Mouse (Mus musculus): ENCODE measurements around the gene Zfhx3. TPM values are rescaled to one million over a fixed set of nuclear protein-coding genes. Genes with fewer than 3 reads are reported as not detected.

Zfhx3 gene
- polyA plus RNA-seq, 1 experiment from 2014 or later = 4.3 TPM

DNA sequence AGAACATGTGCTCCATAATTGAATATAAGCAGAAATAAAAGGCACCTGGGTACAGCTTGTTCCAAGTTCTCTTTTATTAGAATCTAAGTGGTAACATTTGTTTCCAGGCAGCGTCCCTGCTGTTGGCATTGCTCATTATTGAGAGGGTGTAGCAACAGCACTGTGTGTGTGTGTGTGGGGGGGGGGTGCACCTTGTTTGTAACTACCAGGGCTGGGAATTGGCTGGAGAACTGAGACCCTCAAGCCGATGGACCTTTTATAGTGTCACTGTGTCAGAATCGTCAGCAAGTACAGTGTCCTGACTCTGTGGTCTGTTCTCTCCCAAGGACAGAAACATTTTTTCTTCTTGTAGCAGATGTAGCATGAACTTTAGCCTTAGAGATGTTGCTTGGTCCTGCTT is 77.2 kb downstream of the Zfhx3 start:
- in situ Hi-C loops (cut with MboI; ENCODE audit: low pct_unique_long_range_greater_than_20kb) = no loop called here
- ChIA-PET CTCF (no interaction called here), POLR2A (no interaction called here)
- ATAC-seq = no peak
- DNase-seq (ENCODE audit: low read depth, low spot score) = no peak
- TF ChIP-seq CTCF (IDR thresholded peaks at IDR 0.05) = no peak
- peaks cover 21% of the 10 kb centered on the region for H3K27me3 ChIP-seq

DNA sequence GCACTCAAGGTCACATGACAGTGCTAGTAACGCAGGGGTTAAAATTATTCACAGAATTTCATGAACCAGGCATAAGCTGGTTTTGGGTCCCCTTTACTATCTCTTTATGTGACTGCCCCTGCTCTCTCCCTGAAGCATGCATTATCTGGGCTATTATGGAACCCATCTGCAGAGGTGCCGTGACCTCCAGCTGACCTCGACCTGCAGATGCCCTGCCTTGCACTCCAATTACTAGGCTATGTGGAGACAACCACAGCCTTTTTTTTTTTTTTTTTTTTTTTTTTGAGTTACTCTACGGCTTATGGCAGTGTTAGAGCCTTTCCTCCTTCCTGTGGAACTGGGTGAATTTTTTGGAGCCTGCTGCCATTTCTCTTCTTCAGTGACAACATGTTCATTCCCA is 80.0 kb downstream of the Zfhx3 start:
- POLR2A ChIA-PET = no interaction called here
- TF ChIP-seq CTCF (IDR thresholded peaks at IDR 0.05) = no peak
- DNase-seq (ENCODE audit: low read depth, low spot score) (no peak), ATAC-seq (no peak)
- in situ Hi-C loops (cut with MboI; ENCODE audit: low pct_unique_long_range_greater_than_20kb) = no loop called here
- CTCF ChIA-PET = no interaction called here
- peaks cover 15% of the 10 kb centered on the region for H3K27me3 ChIP-seq

DNA sequence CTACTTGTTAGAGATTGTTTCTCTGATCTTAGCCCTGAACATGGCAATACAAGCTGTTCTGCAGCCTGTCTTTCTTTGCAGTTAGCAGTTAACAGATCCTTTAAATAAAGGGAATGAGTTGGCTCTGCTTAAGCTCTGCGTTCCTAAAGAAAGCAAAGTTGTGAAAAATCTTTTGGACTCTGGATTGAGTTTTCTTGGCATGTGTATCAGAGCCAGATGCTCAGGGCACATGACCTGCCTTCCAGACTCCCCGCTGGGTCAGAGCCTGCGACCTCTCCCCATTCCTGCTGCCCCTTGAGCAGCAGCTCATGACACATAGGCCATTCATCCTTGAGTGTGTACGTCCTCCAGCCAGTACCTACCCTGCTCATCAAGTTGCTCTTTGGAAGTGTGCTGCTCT is 81.9 kb downstream of the Zfhx3 start:
- CTCF ChIA-PET = no interaction called here
- TF ChIP-seq CTCF (IDR thresholded peaks at IDR 0.05) = no peak

DNA sequence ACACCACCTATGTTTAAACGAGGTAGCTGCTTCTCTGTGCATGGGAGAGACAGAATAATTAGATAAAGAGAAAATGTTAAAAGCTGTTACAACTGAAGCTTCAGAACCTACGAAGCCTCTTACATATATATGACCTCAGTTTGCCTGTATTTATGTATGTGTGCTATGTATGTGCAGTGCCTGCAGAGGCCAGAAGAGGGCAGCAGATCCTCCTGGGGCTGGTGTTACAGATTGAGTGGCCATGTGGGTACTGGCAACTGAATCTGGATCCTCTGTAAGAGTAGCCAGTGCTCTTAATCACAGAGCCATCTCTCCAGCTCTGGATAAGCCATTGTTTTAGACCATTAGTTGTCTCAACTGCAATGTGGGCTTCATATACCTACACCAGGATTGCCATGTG is 82.8 kb downstream of the Zfhx3 start:
- in situ Hi-C loops (cut with MboI; ENCODE audit: low pct_unique_long_range_greater_than_20kb) = no loop called here
- peaks cover 18% of the 10 kb centered on the region for H3K27me3 ChIP-seq
- peak; percentile 53 for TF ChIP-seq CTCF (IDR thresholded peaks at IDR 0.05)
- DNase-seq (ENCODE audit: low read depth, low spot score) (no peak), ATAC-seq (no peak)
- ChIA-PET POLR2A (no interaction called here), CTCF (no interaction called here)

More for the DNA sequence above, 81.9 kb downstream of the Zfhx3 start:
- in situ Hi-C loops (cut with MboI; ENCODE audit: low pct_unique_long_range_greater_than_20kb) = no loop called here
- ATAC-seq = no peak
- H3K27me3 ChIP-seq = peaks cover 13% of the 10 kb centered on the region
- POLR2A ChIA-PET = no interaction called here
- no peak for DNase-seq (ENCODE audit: low read depth, low spot score)

DNA sequence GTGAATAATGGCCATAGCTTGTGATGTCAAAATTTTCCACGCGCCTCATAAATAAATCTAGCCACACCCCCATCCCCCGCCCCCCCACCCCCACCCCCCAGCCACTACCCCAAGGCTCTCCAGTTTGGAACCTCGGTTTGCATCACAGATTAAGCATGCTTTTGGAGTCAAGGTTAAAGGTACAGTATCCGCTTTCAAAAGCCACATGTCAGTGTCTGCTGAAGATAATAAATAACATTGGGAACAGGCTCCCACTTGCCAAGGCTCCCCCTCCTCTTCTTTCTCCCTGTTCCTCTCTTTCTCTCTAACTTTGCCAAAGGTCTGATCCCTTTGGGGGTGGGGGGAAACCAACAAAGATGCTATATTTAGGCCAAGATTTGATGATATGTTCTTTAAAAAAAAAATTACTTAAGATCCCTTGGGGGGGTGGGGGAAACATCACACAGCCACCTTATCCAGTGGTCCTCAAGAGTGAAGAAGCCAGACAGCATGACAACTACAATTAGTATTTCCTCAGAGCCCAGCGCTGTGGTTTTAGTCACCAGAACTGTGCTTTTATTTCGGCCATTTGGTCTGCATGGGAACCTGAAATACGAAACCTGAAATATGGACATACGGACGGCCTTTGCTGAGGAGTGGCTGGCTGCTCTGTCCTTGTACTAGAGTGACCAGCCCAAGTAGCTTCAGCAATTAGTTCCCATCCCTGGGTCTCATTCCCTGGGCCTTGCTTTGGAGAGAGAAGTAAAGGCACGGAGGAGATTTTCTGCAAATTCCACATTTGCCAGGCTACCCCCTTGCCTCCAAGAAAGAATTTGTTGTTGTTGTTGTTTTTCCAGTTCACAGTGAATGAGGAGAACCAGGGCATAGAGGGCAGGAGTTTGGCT is 84.4 kb downstream of the Zfhx3 start:
- no peak for ATAC-seq
- in situ Hi-C loops (cut with MboI; ENCODE audit: low pct_unique_long_range_greater_than_20kb) = no loop called here
- no peak for DNase-seq (ENCODE audit: low read depth, low spot score)
- ChIA-PET POLR2A (no interaction called here), CTCF (interaction anchor here (1.2 kb wide), 1 partner anchor 10 kb away, joined by 6 read pairs; no protein-coding TSS in a partner anchor)
- H3K27me3 ChIP-seq = peaks cover 31% of the 10 kb centered on the region
- no peak for TF ChIP-seq CTCF (IDR thresholded peaks at IDR 0.05)

DNA sequence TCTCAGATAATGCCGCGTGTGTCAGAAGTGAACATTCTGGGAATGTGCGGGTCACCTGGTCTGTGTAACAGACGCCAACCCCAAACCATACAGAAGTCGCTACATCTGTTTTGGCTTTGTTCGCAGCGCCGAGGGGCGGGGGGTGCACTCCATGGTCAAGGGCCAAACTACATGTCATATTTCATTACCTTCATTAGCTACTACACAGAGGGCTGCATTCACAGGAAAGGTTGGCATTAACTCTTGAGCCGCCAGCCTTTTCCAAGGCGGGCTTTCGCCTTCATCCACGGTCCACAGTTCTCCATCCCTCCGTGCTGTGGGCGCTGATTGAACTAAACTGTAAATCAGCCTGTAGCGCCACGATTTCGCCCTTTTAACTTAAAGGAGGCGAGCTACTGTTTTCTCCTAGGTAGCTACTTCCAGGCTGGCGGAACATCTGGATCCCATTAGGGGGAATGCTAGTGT is 85.1 kb downstream of the Zfhx3 start:
- CTCF ChIA-PET = interaction anchor here (1.2 kb wide), 1 partner anchor 9 kb away, joined by 6 read pairs; no protein-coding TSS in a partner anchor
- ATAC-seq = no peak
- DNase-seq (ENCODE audit: low read depth, low spot score) = no peak
- peaks cover 37% of the 10 kb centered on the region for H3K27me3 ChIP-seq
- no peak for TF ChIP-seq CTCF (IDR thresholded peaks at IDR 0.05)
- POLR2A ChIA-PET = no interaction called here
- in situ Hi-C loops (cut with MboI; ENCODE audit: low pct_unique_long_range_greater_than_20kb) = no loop called here

DNA sequence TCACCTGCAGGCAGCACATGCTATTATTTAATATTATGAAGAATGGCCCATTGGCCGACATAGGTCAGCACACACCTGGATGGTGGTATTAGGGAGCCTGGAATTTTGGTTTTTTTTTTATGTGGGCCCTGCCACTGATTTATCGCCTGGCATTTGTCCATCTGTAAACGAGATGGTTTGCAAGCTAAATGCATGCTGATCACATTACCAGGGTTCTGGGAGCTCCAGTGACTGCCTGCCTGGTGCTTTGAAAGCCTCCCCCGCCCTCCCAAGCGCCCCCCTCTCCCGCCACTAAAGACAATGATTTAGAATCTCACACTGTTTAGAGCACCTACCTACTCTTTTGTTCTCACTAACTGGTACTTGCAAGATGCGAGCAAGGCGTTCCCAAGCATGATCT is 86.0 kb downstream of the Zfhx3 start:
- no peak for TF ChIP-seq CTCF (IDR thresholded peaks at IDR 0.05)
- no peak for DNase-seq (ENCODE audit: low read depth, low spot score)
- ChIA-PET POLR2A (no interaction called here), CTCF (interaction anchor here (1.2 kb wide), 1 partner anchor 8 kb away, joined by 6 read pairs; no protein-coding TSS in a partner anchor)
- ATAC-seq = no peak
- H3K27me3 ChIP-seq = peaks cover 42% of the 10 kb centered on the region
- in situ Hi-C loops (cut with MboI; ENCODE audit: low pct_unique_long_range_greater_than_20kb) = no loop called here

DNA sequence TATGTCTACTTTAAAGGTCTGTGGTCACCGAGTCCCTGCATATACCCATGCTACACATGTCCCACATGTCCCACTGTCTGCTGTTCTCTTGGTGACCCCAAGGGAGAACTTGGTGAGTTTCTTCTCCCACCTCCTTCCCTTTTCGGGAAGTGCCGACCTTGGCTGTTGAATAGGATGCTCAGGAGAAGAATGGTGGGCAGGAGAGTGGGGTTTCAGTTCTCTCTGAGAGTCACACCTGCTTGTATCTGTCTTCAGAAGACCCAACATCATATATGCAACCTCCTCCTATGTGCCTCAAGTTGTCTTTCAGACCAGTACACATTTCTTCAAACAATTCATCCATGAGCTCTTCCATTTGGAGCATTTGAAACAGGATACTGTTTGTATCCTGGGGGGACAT is 88.7 kb downstream of the Zfhx3 start:
- DNase-seq (ENCODE audit: low read depth, low spot score) (no peak), ATAC-seq (no peak)
- no peak for TF ChIP-seq CTCF (IDR thresholded peaks at IDR 0.05)
- ChIA-PET POLR2A (no interaction called here), CTCF (no interaction called here)
- H3K27me3 ChIP-seq = peaks cover 38% of the 10 kb centered on the region
- in situ Hi-C loops (cut with MboI; ENCODE audit: low pct_unique_long_range_greater_than_20kb) = no loop called here

DNA sequence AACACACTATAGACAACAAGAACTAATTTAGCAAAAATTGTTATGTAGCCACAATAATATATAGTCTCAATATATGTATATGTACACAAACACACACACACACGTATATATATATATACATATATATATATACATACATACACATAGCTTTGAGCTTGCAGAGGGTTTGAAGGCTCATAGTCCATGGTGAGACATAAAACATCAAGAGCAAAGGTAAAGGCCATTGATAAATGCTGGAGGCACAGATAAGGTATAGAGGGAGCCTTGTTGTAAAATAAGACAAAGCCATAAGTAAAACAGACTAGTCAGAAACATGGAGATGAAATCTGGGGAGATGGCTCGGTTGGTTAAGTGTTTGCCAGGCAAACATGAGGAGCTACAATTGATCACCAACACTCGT is 91.6 kb downstream of the Zfhx3 start:
- ATAC-seq = no peak
- TF ChIP-seq CTCF (IDR thresholded peaks at IDR 0.05) = no peak
- POLR2A ChIA-PET = no interaction called here
- H3K27me3 ChIP-seq = peaks cover 33% of the 10 kb centered on the region
- CTCF ChIA-PET = no interaction called here
- DNase-seq (ENCODE audit: low read depth, low spot score) = no peak
- in situ Hi-C loops (cut with MboI; ENCODE audit: low pct_unique_long_range_greater_than_20kb) = no loop called here

DNA sequence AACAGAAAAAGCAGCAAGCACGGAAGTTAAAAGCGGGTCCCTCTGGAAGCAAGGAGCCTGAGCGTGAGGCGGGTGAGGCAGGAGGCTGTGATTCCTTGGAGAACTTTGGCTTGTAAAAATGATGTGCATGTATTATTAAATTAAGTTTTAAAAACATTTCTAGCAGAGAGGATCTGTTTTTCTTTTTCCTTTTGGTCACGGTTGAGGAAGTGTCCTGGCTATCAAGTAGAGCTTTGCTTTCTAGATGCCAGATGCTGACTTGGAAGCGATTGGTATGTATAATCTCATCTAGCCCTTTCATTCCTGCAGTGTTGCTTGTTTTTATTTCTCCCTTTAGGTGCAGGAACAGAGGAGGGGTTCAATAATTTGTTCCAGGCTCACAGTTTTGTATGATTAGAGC is 92.3 kb downstream of the Zfhx3 start:
- no peak for ATAC-seq
- peaks cover 36% of the 10 kb centered on the region for H3K27me3 ChIP-seq
- TF ChIP-seq CTCF (IDR thresholded peaks at IDR 0.05) = no peak
- ChIA-PET CTCF (no interaction called here), POLR2A (no interaction called here)
- in situ Hi-C loops (cut with MboI; ENCODE audit: low pct_unique_long_range_greater_than_20kb) = no loop called here
- DNase-seq (ENCODE audit: low read depth, low spot score) = no peak

DNA sequence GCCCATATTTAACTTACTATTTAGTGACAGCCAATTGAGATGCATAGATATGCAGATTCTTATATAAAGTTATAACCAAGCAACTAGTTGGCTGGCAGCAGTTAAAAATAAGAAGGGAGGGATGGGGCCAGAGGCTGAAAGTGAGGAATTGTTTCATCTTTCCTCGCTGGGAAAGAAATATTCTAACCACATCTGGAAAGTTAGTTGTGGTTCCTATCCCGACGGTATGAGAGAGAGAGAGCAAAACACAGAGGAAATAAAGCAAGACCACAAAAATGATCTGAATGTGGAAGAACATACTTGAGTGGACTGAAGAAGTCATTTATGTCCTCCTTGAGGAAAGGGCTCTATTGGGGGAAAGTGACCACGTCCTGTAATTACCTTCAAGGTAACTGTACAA is 101.2 kb downstream of the Zfhx3 start:
- no peak for DNase-seq (ENCODE audit: low read depth, low spot score)
- no peak for ATAC-seq
- no peak for TF ChIP-seq CTCF (IDR thresholded peaks at IDR 0.05)
- ChIA-PET POLR2A (no interaction called here), CTCF (no interaction called here)
- in situ Hi-C loops (cut with MboI; ENCODE audit: low pct_unique_long_range_greater_than_20kb) = no loop called here
- peaks cover 20% of the 10 kb centered on the region for H3K27me3 ChIP-seq

DNA sequence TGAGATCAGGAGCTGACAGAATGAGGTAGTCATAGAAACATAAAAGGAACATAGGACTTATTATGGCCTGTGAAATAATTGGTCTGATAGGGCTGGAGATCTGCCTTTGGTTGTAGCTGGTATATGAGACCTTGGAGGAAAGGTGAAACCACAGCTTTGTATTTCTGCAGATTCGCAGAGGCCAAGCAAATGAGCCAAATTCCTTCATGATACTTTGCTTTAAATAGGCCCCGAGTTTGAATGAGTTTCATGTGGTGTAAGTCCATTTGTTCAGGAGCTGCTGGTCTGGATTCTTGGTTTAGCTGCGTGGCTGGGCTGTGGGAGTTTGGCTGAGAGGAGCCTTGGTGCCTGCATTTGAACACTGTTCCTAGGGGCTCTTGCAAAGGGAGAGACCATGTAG is 101.7 kb downstream of the Zfhx3 start:
- ChIA-PET POLR2A (no interaction called here), CTCF (no interaction called here)
- peaks cover 24% of the 10 kb centered on the region for H3K27me3 ChIP-seq
- ATAC-seq (no peak), DNase-seq (ENCODE audit: low read depth, low spot score) (no peak)
- in situ Hi-C loops (cut with MboI; ENCODE audit: low pct_unique_long_range_greater_than_20kb) = no loop called here
- TF ChIP-seq CTCF (IDR thresholded peaks at IDR 0.05) = no peak

Measured in Patski (cell line).